Comparison of ENCODE assay signal across 24 mouse cellular contexts in genomic region chr9:81073248-81073647, GRCm38 (mm10).
"Had no signal": no experiment of that assay in that cellular context is flagged by ENCODE, and none has a peak within 500 bp of the region (broad histone marks: within the 10 kb centered on the region; RNA-seq: fewer than 3 reads in every experiment).

No protein-coding gene starts in this region.

- H3K4me1 ChIP-seq: heart, embryonic 13.5 days; heart, embryonic 15.5 days; hindbrain, embryonic 13.5 days; hindbrain, embryonic 15.5 days; kidney, embryonic 15.5 days; limb, embryonic 10.5 days; limb, embryonic 12.5 days had no signal

- H3K9me3 ChIP-seq: heart, embryonic 13.5 days; heart, embryonic 15.5 days; hindbrain, embryonic 13.5 days; hindbrain, embryonic 15.5 days; kidney, embryonic 15.5 days; limb, embryonic 10.5 days; limb, embryonic 12.5 days had no signal

- H3K27me3 ChIP-seq: heart, embryonic 13.5 days; heart, embryonic 15.5 days; hindbrain, embryonic 13.5 days; hindbrain, embryonic 15.5 days; kidney, embryonic 15.5 days; limb, embryonic 12.5 days had no signal

- ATAC-seq: hindbrain, postnatal 0 days; intestine, embryonic 16.5 days had no signal

- H3K27ac ChIP-seq: gastrocnemius, adult 2 months; heart, embryonic 13.5 days; heart, embryonic 15.5 days; hindbrain, embryonic 13.5 days; hindbrain, embryonic 15.5 days; hindbrain, postnatal 0 days; kidney, embryonic 15.5 days; kidney, postnatal 0 days; left cerebral cortex, adult 2 months; limb, embryonic 10.5 days; limb, embryonic 12.5 days; liver, embryonic 14.5 days had no signal

- H3K36me3 ChIP-seq: heart, embryonic 13.5 days; heart, embryonic 15.5 days; hindbrain, embryonic 13.5 days; hindbrain, embryonic 15.5 days; kidney, embryonic 15.5 days; limb, embryonic 10.5 days; limb, embryonic 12.5 days had no signal

- H3K9ac ChIP-seq: heart, embryonic 13.5 days; heart, embryonic 15.5 days; hindbrain, embryonic 13.5 days; hindbrain, embryonic 15.5 days; kidney, embryonic 15.5 days; limb, embryonic 12.5 days; liver, embryonic 14.5 days had no signal

- H3K4me2 ChIP-seq: heart, embryonic 11.5 days; heart, embryonic 13.5 days; heart, embryonic 15.5 days; hindbrain, embryonic 13.5 days; hindbrain, embryonic 15.5 days; kidney, embryonic 15.5 days; limb, embryonic 12.5 days had no signal

- DNase-seq: gastrocnemius, adult 2 months; gastrocnemius, postnatal 10 days; gastrocnemius, postnatal 25 days; heart, adult 18-20 months; heart, postnatal 14 days; heart, postnatal 36 days; kidney, adult 11 months; kidney, adult 2 months; kidney, adult 9 months; kidney, postnatal 14 days; kidney, postnatal 36 days had no signal

- H3K4me3 ChIP-seq: gastrocnemius, adult 2 months; heart, embryonic 13.5 days; heart, embryonic 15.5 days; hindbrain, embryonic 13.5 days; hindbrain, embryonic 15.5 days; kidney, embryonic 15.5 days; left cerebral cortex, adult 2 months; limb, embryonic 10.5 days; limb, embryonic 12.5 days had no signal
